Mouse (Mus musculus): ENCODE measurements at regions not wholly inside any gene's neighbourhood (a gene's known extent, or its start where the extent isn't known, plus 50 kb on each side); places are given as distances from the start of the nearest gene placed in this dataset.

- TF ChIP-seq CTCF (IDR thresholded peaks at IDR 0.05; ENCODE audit: low read depth) = no peak
- no peak for TF ChIP-seq EP300 (optimal IDR thresholded peaks at IDR 0.05)
These were observed 98.9 kb upstream of the Plcl2 start for GRCm38 (mm10) chr17:50410296-50410695.
